Mouse (Mus musculus) T-helper 17 cell (primary cell): ENCODE data around the gene Stat2.
"Not testable (repeated sequence)": the region's sequence is repeated elsewhere in the genome, so short reads cannot be mapped to it uniquely, and the experiment has no call there.

ENCODE experiments used
- in situ Hi-C, 2 experiments: fragments of 300-600 bp; cut with MboI, MseI; formaldehyde crosslinking; loops; 1 replicate in 1 of 2; 2 replicates in 1 of 2; pipeline ENCODE4 v1.15.1; 2025; ENCODE audit warnings: high pct_unique_total_duplicates in 2 of 2

Gene Stat2

DNA sequence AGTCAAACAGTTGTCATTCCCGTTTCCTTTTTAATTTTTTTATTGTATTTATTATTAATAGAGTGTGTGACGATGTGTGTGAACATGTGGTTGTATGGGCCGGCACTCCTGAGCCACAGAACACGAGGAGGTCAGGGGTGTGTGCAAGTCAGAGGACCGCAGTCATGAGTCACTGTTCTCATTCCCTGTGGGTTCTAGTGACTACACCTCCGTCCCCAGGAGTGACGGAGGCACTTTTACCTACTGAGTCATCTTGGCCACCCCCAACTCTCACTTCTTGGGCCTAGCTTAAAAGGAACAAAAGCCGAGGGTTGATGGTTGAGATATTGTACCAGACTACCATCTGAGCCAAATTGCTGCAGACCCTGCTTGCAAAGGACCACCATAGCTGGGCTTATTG lies 14.0 kb upstream of the Stat2 start:
- in situ Hi-C loops, result no loop called here

DNA sequence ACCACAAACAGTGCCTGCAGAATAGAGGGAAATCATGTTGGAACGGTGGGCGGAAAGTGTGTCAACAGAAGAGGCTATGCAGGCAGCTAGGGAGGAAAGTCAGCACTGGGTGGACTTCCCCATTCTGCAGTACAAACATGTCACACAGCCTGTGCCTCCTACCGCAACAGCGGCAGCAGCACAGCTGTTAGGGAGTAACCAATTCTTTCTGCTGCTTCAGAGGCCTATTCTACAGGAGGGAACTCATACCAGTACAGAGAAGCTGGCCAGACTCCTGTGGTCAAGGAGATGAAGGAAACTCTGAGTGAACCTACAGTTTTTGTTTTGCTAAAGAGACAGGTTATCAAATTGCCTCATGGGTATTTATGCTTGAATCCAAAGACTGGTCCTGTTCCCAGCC lies 11.4 kb upstream of the Stat2 start:
- in situ Hi-C loops, result no loop called here

DNA sequence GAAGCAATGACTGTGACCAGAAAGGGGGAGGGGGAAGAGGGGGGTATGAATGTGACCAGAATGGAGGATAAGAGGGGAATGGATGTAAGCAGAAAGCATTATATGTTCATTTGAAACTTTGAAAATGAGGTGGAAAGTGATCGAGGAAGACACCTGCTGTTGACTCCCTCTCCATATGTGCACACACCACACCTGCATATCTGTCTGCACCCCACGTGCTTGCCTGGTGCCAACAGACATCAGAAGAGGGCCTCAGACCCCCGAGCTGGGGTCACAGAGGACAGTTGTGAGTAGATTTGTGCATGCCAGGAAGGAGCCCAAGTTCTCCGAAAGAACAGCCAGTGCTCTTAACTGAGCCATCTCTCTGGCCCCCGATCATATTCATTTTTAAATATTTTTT lies 10.4 kb upstream of the Stat2 start:
- in situ Hi-C loops, result no loop called here

DNA sequence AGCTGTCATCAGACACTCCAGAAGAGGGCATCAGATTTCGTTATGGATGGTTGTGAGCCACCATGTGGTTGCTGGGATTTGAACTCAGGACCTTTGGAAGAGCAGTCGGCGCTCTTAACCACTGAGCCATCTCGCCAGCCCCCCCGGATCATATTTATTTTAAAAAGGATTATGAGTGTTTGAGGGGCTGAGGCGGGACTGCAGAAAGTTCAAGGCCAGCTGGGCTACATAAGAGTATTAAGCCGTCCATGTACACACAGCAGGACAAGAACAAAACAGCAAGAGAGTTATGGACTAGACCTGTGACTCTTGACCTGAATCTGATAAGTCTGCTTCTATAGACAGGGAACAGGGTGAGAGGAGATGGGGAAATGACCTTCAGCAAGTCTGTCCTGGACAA lies 10.0 kb upstream of the Stat2 start:
- in situ Hi-C loops, result not testable (repeated sequence)

DNA sequence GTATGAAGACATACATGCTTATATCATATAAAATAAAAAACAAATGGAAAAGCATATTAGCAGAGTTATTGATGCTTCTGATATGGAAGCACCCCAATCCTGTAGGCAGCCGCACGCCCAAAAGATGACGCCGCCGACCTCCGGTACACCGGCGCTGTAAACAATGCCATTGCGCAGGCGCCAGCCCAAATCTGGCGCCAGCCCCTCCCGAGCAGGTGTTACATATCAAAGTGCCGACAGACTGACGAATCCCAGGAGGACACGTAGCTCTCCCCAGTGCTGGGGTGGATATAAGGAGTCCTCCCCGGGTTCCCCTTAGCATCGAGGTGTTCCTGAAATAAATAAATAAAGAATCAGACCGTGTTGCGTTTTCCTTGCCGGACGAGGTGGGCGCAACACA lies 8.1 kb upstream of the Stat2 start:
- in situ Hi-C loops, result no loop called here

DNA sequence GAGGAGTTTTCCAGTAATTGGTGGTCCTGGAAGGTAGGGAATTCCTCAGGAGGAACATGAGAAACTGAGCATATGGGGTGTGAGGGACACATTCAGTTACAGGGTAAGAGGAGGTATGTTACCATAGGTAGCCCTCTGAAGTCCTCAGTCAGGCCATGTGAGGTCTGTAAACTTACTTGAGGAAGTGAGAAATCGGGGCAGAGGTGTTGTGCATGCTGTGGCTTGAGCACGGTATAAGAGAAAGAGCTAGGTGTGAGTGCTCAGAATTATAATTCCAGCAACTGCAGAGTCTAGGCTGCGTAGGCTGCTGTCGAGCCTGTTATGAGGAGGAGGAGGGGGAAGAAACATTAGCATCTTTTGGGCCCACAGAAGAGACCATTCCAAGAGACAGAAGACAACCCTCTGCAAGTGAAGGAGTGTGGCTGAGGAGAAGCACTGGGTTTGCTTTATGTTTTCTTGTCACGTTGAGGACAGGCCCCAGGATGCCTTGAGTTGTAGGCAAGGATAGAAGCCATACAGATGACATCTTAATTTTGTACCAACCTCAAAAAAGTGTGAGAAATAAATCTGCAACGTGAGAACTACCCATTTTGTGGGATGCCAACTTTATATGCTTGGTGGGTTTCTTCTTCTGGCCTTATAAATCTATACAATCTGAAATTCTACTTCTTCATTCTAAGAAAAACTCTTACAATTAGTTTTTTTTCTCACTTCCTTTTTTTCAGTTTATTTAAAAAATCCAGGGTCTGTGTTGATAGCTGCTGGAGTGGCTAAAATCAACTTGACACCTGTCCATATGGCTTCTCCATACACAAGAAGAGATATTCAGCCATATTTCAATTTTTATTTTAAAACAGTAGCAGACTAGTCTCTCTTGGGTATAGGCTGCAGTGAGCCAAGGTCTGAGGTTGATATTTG lies 6.7 kb upstream of the Stat2 start:
- in situ Hi-C loops, result no loop called here

DNA sequence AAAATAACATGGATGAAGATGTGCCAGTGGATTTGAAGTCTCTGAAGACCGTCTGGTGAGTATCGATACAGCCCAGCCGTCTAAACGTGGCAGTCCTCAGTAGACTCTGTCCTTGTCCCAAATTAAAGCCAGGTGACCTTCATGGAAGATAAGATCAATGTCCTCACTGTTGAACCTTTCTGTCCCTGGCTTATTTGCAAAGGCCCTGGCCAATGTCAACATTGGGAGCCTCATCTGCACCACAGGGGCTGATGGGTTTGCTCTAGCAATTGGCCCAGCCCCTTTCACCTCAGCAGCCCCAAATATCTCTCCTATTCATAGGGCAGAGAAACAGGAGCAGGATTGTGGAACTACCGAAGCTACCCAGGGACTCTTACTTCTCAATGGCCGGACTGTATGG lies 2.0 kb upstream of the Stat2 start, which contains the start of gene Apof:
TSS of gene Apof (plus strand) at position 301 of the 400 bp plus-strand sequence.
- in situ Hi-C loops, result no loop called here

DNA sequence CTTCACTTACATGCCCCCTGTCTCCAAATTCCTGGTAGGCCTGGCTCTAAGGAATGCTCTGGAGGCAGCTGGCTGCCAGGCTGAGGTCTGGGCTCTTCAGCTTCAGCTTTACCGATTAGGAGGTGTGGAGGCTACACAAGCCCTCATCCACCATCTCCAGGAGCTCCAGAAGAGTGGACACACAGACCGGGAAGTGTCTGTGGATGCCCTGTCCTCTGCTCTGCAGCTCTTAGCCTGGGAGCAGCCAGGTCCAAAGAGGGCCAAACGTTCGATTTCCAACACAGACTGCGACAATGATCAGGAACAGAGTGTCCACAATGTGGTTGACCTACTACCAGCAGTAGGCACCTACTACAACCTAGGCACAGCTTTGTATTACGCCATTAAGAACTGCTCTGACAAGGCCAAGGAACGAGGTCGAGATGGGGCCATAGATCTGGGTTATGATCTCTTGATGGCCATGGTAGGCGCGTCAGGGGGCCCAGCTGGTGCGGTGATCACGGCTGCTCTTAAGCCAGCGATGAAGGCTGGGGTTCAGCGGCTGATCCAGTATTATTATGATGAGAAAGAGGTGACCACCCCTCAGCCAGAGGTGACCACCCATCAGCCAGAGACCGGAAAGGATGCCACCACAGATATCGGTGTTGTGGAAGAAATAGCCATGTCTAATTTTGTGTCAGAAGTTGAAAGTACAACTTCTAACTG lies 1.0 kb upstream of the Stat2 start:
- in situ Hi-C loops, result no loop called here

DNA sequence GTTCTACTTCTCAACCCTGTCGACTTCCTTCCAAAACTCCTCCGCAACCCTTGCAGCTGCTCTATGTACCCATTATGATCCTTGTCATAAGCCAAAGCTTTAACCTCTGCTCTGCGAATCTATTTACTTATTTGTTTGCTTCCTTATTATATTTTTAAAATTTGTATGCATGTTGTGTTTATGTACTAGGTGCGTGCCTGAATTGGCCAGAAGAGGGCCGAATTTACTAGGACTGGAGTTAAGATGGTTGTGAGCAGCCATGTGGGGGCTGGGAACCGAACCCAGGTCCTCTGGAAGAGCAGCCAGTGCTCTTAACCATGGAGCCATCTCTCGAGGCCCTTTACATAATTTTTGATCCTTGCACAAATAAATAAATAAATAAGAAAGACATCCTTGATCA lies 507 bp downstream of the Stat2 start:
- in situ Hi-C loops, result no loop called here

DNA sequence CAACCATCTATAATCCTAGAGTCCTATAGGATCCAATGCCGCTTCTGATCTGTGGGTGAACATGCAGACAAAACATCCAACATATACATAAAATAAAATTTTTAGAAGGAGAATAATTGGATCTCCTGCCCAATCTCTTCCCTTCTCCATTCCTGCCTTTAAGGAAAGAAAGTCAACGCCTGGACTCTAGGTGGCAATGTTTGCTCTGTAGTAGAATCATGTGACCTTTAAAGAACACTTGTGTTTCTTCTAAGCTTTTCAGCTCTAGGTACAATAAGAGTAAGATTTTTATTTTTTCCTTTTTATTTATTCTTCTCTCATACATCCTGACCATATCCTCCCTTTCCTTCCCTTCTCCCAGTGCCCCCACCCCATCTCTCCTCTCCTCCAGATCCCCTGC lies 1.5 kb downstream of the Stat2 start:
- in situ Hi-C loops, result no loop called here

DNA sequence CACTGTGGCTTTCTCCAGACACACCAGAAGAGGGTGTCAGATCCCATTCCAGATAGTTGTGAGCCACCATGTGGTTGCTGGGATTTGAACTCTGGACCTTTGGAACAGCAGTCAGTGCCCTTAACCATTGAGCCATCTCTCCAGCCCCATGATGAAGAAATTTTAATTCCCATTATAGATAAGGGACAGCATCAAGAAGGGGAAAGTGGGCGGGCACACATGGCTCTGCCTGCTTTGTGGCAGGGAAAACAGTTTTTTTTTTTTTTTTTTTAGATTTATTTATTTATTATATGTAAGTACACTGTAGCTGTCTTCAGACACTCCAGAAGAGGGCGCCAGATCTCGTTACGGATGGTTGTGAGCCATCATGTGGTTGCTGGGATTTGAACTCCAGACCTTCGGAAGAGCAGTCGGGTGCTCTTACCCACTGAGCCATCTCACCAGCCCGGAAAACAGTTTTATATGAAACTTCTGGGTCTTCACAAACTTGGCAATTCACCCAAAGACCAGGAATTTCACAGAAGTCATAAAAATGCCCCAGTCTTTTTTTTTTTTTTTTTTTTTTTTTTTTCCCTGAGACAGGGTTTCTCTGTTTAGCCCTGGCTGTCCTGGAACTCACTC lies 2.6 kb downstream of the Stat2 start:
- in situ Hi-C loops, result not testable (repeated sequence)

DNA sequence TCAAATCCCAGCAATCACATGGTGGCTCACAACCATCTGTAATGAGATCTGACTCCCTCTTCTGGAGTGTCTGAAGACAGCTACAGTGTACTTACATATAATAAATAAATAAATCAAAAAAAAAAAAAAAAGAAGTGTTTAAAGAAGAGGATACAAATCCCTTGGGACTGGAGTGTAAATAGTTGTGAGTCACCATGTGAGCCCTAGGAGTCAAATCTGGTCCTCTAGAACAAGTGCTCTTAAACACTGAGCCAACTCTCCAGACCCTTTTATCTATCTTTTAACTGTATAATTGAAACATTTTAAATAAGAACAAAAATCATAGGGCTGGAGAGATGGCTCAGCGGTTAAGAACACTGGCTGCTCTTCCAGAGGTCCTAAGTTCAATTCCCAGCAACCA lies 5.0 kb downstream of the Stat2 start:
- in situ Hi-C loops, result not testable (repeated sequence)

DNA sequence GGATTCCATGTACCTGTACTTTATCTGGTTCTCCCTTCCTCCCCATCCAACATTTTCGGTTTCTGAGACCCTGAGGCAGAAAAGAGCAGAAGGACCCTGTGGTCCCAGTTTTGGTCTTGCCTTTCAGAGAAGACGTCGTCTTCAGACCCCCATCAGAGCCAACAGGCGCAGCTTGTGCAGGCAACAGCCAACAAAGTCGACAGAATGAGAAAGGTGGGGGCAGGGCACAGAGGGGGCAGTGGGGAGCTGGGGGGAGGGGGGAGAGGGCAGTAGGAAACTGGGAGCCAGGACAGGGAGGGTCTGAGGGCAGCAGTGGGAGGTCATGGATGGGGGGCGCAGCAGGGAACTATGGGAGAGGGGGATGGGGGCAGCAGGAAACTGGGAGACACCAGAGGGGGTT lies 7.8 kb downstream of the Stat2 start:
- in situ Hi-C loops, result no loop called here

DNA sequence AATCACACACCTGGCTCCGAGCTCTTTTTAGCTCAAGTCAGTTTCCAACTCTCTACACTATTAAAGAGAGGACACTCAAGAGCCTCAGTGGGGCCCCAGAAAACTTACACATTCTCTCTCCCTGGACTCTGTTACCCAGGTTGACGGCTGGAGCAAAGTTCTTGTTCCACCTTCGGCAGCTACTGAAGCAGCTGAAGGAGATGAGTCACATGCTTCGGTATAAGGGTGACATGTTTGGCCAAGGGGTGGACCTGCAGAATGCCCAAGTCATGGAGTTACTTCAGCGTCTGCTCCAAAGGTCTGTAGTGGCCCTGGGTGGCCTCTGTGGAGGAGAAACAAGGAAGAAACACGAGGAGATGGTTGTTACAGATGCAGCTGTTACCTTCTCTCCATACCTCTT lies 10.6 kb downstream of the Stat2 start:
- in situ Hi-C loops, result loop anchor here in 1 of 2 experiments (5.0 kb wide), 1 partner anchor 64 kb away; no protein-coding TSS in a partner anchor

DNA sequence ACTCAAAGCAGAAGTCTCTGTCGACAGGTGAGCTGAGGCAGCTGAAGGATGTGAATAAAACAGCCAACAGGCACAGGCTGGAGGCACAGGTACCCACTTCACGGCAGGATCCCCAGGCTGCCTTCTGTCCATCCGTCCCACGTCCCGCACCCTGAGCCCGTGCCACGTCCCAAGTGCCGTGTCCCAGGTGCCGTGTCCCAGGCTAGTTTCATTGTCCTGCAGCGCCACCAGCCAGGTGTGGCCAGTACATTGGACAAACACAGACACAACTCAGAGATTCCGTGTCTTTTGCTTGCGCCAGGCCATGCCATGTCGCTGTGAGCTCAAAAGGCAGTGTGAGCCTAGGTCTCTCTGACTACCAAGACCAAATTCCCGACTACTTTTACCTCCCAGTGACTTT lies 11.3 kb downstream of the Stat2 start:
- in situ Hi-C loops, result loop anchor here in 1 of 2 experiments (5.0 kb wide), 1 partner anchor 64 kb away; no protein-coding TSS in a partner anchor

DNA sequence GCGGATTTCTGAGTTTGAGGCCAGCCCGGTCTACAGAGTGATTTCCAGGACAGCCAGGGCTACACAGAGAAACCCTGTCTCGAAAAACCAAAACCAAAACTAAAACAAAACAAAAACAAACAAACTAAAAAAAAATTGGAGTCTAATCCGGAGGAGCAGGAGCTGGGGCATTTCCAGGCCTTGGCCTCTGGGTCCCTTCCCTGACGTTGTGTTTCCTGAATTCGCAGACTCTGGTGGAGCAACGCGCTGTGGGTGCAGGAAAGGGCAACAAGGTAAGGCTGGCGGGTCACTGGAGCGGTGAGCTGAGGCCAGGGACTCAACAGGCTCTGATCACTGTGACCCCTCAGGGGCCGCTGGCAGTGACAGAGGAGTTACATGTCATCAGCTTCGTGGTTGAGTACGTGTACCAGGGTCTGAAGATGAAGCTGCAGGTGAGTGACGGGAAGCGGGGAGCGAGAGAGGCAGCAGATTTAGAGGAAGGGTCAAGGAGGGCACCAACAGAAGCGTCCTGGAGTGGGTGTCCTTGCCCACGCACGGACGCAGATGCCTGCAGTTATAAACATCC lies 12.6 kb downstream of the Stat2 start:
- in situ Hi-C loops, result loop anchor here in 1 of 2 experiments (5.0 kb wide), 1 partner anchor 66 kb away; no protein-coding TSS in a partner anchor

DNA sequence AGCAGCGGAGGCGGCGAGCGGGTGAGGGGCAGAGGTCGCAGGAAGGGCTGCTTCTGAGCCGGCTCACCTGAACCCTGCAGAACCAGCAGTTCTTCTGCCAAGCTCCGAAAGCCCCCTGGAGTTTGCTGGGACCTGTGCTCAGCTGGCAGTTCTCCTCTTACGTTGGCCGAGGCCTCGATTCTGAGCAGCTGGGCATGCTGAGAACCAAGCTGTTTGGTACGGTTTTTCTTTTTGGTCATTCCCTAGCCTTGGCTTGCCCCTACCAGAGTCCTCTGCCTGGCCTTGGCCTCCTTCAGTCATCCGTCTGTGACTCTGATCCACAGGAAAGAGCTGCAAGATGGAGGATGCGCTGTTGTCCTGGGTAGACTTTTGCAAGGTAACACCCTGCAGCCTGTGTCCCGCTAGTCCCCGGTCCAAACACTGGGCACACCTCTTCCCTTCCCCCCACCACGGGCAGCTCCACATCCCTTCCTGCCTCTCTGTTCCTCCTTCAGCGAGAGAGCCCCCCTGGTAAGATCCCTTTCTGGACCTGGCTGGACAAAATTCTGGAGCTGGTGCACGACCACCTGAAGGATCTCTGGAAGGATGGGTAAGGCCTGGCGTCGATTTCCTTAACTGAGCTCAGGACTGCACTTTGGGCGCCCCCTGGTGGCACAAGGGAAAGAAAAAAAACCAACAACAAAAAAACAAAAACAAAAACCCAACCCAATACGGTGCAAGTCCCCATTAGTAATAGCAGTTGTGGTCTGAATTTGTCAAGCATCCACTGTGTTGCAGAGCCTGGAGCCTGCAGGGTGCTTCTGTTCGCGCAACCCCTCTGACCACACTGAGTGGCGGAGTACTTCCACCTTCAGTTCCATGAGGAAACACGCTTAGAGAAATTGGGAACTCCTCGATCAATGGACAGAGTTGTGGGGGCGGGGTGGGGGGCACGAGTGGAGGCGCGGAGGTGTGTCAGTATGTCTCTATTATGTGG lies 13.5 kb downstream of the Stat2 start:
- in situ Hi-C loops, result loop anchor here in 1 of 2 experiments (5.0 kb wide), 1 partner anchor 67 kb away; no protein-coding TSS in a partner anchor

DNA sequence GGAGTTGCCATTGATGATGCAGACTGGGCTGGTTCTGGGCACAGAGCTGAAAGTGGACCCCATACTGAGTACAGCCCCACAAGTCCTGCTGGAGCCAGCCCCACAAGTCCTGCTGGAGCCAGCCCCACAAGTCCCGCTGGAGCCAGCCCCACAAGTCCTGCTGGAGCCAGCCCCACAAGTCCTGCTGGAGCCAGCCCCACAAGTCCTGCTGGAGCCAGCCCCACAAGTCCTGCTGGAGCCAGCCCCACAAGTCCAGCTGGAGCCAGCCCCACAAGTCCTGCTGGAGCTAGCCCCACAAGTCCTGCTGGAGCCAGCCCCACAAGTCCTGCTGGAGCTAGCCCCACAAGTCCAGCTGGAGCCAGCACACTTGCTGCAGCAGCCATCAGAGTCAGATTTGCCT lies 20.2 kb downstream of the Stat2 start:
- in situ Hi-C loops, result not testable (repeated sequence)

DNA sequence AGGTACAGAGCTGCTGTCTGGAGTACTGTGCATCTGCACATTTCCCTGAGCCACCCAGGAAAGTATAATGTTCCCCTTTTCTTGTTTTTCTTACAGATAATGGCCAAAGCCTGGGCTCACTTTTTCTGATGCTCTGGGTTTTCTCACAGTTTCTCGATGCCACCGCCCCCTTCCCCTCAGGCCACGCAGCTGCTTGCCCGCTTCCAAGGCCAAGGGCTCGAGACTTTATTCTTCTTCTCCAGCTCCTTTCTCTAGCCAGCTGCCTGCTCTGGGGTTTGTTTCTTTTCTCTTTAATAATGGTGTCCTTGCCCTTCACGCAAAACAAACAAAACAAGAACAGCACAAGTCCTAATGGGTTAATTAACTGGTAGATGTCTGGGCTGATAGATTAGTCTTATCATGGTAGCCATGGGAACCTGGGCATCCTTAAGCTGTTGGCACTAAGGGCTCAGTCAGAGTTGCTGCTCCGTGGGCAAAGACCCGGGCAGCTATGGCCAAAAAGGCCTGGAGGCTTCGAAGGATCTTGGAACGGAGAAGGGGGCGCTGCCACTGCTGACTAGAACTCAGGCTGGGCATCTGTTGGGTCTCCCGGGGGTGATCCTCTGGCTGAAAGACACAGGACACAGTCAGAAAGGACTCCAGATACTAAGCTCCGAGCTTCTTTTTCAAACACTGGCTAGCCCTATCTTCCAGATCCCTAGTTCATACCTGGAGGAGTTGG lies 26.2 kb downstream of the Stat2 start:
- in situ Hi-C loops, result no loop called here

DNA sequence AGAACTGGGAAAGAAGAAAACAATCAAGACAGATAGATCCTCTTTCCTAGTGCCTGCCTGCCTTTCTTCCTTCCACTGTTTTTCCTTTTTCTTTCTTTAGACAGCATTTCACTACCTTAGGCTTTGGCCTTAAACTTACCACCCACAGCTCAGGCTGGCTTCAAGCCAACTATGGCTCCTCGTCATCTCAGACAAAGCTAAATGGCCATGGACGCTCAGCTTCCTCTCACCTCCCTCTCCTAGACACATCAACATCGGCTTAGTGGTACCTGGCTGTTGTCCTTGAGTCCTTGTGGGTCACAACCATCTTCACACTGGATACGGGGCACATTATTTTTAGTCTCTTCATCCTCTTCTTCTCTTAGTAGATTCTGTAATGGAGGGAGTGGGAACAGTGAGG lies 26.9 kb downstream of the Stat2 start:
- in situ Hi-C loops, result no loop called here
